Mouse (Mus musculus) midbrain, embryonic 14.5 days (tissue): Measurements from ENCODE around the gene Exoc6b. TPM values are rescaled to one million over a fixed set of nuclear protein-coding genes. Genes with fewer than 3 reads are reported as not detected.

Experiments
- ATAC-seq: fragments of 200-750 bp; cut with Nextera tagmentation; 2 replicates; pipeline ENCODE4 v1.8.0; 2017; ENCODE audit warnings: moderate number of reproducible peaks, moderate library complexity; ENCODE audit not compliant: low FRiP score, low TSS enrichment
- DNase-seq: peaks from one replicate; pipeline ENCODE4 v3.0.0-alpha.2; 2015
- H3K27ac ChIP-seq: fragments of 300-500 bp; sonication (generic); replicated peaks from 2 replicates; pipeline ENCODE4 v1.5.1; 2014; ENCODE audit warnings: mild to moderate bottlenecking, low read depth, low read length, moderate library complexity
- H3K27me3 ChIP-seq: fragments of 300-500 bp; sonication (generic); 2 replicates; pipeline ENCODE4 v1.6.1; 2014; ENCODE audit warnings: low read length, control low read depth, mixed read lengths; ENCODE audit not compliant: control insufficient read depth, insufficient read depth
- H3K36me3 ChIP-seq: fragments of 300-500 bp; sonication (generic); 2 replicates; pipeline ENCODE4 v1.6.1; 2014; ENCODE audit warnings: low read length, control low read depth; ENCODE audit not compliant: control insufficient read depth, insufficient read depth
- H3K4me1 ChIP-seq: fragments of 300-500 bp; sonication (generic); 2 replicates; pipeline ENCODE4 v1.6.1; 2014; ENCODE audit warnings: mild to moderate bottlenecking, antibody characterized with exemption, low read length, control low read depth; ENCODE audit not compliant: control insufficient read depth, insufficient read depth
- H3K4me2 ChIP-seq: fragments of 300-500 bp; sonication (generic); 2 replicates; pipeline ENCODE4 v1.6.1; 2014; ENCODE audit warnings: mild to moderate bottlenecking, low read length, moderate library complexity
- H3K4me3 ChIP-seq: fragments of 300-500 bp; sonication (generic); replicated peaks from 2 replicates; pipeline ENCODE4 v1.5.1; 2014; ENCODE audit warnings: low read depth, low read length
- H3K9ac ChIP-seq: fragments of 300-500 bp; sonication (generic); replicated peaks from 2 replicates; pipeline ENCODE4 v1.6.1; 2014; ENCODE audit warnings: mild to moderate bottlenecking, low read length, moderate library complexity
- H3K9me3 ChIP-seq: fragments of 300-500 bp; sonication (generic); 2 replicates; pipeline ENCODE4 v1.6.1; 2016; ENCODE audit warnings: low read length, control low read depth, mixed read lengths; ENCODE audit not compliant: control insufficient read depth
- WGBS: fragments of 180-500 bp; shearing (Covaris S2); extraction: QIAGEN DNeasy Blood & Tissue Kit; methylation state at CpG from one replicate; pipeline ENCODE4 v1.1.7; 2014; 5-methylcytosine and 5-hydroxymethylcytosine counted together
- polyA plus RNA-seq: library from polyadenylated mRNA; unstranded; fragments of >200 nt; fragmentation: Nextera tagmentation; extraction: Ambion mirVana; gene quantifications from 2 replicates; pipeline ENCODE4 v1.2.1, GENCODE M21; 2014

The Exoc6b gene
- polyA plus RNA-seq, 1 experiment from 2014 or later, result 64.9 TPM

DNA sequence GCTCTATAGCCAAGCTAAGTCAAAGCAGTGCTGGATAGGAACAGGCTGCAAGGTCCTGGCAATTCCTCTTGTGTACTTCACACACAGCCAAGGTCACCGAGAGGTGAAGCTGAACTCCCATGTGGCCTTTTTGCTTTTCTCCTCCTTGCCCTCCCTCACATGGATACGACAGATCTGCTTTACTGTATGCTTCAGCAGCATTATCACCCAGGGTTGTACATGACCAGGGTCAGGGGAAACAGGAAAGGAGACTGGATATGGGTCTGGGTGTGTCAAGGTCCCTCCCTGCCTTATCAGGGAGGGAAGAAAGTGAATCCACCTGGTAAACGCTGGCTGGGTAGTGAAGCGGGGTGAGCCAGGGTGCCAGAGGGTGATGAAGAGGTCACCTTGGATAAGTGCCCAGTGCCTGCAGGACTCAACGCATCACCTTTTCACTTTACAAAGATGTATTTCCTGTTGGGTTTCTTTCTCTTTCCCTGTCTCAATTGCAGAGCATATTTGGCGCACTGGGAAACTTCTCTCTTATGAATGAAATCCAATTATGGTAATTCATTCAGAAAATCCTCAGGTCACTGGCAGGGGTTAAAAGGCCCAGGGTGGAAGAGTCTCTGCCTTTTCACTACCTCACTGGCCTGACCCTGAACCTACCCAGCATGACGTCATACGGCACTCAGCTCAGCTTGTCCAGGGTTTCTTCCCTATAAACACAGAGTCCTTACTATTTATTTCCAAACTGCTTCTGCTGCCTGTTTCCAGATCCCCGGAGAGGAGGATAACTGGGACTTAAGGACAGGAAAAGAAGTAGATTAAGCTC lies 371.6 kb downstream of the Exoc6b start:
- Histone ChIP-seq H3K27ac (no peak overlapping the region), H3K4me3 (no peak overlapping the region), H3K9ac (no peak overlapping the region), H3K4me1 (peaks cover 10% of the 10 kb centered on the region), H3K27me3 (no peaks in the 10 kb centered on the region), H3K4me2 (no peak overlapping the region), H3K9me3 (no peaks in the 10 kb centered on the region), H3K36me3 (no peaks in the 10 kb centered on the region)
- 50% methylated on average over 9 of the region's 9 CpGs for WGBS
- DNase-seq (no peak), ATAC-seq (no peak)

DNA sequence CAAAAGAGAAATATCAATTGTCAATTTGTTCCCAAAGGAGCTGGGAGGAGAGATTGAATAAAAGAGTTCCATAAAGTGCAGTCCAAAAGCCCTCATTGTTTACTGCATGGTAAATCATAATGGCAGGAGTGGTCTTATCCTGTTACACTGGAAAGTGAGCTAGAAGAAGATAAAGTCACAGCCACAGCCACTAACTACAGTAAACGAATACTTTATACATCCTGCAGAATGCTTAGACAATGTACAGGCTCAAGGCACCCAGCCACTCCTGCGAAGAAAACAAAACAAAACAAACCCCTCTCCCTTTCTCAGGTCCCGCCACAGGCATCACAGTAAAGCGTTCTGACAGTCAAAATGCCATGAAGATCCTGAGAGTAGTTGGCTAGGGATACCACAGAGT lies 375.5 kb downstream of the Exoc6b start:
- no peak overlapping the region for H3K9ac ChIP-seq
- H3K27me3 ChIP-seq, result no peaks in the 10 kb centered on the region
- peak overlapping the region; percentile 37; the same call in 1 of the 2 replicates for H3K27ac ChIP-seq
- ATAC-seq, result no peak
- no peaks in the 10 kb centered on the region for H3K36me3 ChIP-seq
- no peaks in the 10 kb centered on the region for H3K9me3 ChIP-seq
- H3K4me2 ChIP-seq, result no peak overlapping the region
- peaks cover 15% of the 10 kb centered on the region for H3K4me1 ChIP-seq
- no peak overlapping the region for H3K4me3 ChIP-seq
- no peak for DNase-seq
- WGBS, result 41% methylated on average over 4 of the region's 4 CpGs

DNA sequence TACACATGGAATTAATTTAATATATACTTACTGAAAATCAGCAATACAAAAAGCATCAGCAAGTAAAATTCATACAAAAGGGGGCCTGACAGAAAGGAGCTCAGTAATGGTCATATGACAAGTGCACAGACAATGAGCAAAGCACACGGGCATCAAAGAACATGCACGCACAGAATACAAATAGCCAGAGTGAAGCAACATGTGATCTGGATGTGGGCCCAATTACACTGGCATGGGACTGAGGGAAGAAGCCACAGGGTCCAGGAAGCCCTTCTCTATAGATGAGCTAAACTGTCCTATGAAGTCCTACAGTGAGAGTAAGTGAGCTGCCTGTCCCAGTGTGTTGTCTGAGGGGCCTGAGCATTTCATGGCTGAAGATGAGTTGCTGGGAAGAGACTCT lies 376.1 kb downstream of the Exoc6b start:
- WGBS, result 22% methylated on average over 2 of the region's 2 CpGs
- Histone ChIP-seq H3K4me1 (peaks cover 15% of the 10 kb centered on the region), H3K27me3 (no peaks in the 10 kb centered on the region), H3K9ac (no peak overlapping the region), H3K36me3 (no peaks in the 10 kb centered on the region; the same call in 1 of the 2 replicates), H3K4me3 (no peak overlapping the region), H3K27ac (0 out of 2 replicates have a peak overlapping the region, but pooled peaks have one; percentile 37), H3K4me2 (no peak overlapping the region), H3K9me3 (no peaks in the 10 kb centered on the region)
- peak; percentile 49 for DNase-seq
- ATAC-seq, result no peak

DNA sequence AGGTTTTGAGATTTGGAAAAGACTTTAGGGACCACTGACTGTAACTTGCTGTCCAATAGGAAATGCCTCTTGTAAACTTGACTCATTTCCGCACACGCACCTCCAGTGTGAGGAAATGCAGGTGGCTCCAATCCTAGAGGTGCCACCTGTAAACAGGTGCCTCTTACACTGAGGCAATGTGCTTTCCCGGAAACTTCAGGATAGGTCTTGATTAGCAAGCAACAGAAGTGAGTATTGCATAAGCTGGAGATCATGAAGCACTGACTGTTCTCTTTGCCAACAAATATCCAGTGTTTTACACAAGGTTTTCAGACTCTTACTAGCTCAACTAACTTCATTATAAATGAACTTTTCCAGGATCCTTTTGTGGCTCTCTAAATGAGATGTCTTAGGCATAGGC lies 377.4 kb downstream of the Exoc6b start:
- Histone ChIP-seq H3K4me2 (no peak overlapping the region), H3K9ac (no peak overlapping the region), H3K4me1 (peaks cover 15% of the 10 kb centered on the region), H3K4me3 (no peak overlapping the region), H3K27me3 (no peaks in the 10 kb centered on the region), H3K36me3 (no peaks in the 10 kb centered on the region; the same call in 1 of the 2 replicates), H3K9me3 (no peaks in the 10 kb centered on the region), H3K27ac (no peak overlapping the region)
- DNase-seq (no peak), ATAC-seq (no peak)
- WGBS, result 96% methylated on average over 3 of the region's 3 CpGs

DNA sequence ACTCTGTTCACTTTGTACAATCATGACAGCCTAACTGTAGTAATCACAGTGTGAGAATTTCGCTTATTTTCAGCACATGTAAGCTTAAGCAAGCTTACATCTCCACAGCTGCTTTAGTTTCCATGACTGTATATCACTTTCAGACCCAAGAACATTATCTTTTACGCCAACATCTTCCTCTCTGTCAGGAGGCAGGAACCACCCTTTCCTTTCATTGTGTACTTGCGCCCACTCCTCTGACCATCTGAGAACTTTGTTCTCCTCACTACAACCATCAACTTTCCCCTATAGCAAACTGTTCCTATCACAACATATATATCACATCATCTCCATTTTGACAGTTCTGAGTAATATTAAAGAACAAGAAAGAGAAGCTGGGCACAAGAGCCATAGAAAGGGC lies 391.5 kb downstream of the Exoc6b start:
- Histone ChIP-seq H3K4me3 (no peak overlapping the region), H3K27ac (no peak overlapping the region), H3K36me3 (no peaks in the 10 kb centered on the region), H3K9me3 (no peaks in the 10 kb centered on the region), H3K9ac (no peak overlapping the region), H3K27me3 (no peaks in the 10 kb centered on the region), H3K4me2 (no peak overlapping the region), H3K4me1 (no peaks in the 10 kb centered on the region)
- DNase-seq, result no peak
- WGBS, result 85% methylated on average over 3 of the region's 3 CpGs
- no peak for ATAC-seq

DNA sequence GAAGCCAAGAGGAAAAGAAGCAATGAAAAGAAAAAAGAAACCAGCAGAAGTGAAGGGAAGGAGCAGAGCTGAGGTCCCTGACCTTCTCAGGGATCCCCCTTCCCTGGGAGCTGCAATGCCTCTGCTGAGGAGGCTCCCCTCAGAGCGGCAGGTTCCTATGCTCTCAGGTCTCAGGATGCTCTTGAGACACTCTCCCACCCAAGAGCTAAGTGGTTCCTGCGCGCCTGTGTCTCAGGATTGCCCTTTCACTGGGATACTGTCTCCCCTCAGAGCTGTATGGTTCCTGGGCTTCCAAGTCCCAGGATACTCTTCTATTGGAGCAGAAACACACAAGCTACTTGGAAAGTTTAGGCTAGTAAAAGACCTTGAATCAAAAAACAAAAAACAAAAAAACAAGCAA lies 394.4 kb downstream of the Exoc6b start:
- DNase-seq (no peak), ATAC-seq (no peak)
- Histone ChIP-seq H3K4me1 (no peaks in the 10 kb centered on the region), H3K4me3 (no peak overlapping the region), H3K9me3 (peaks cover 4% of the 10 kb centered on the region; the same call in 1 of the 2 replicates), H3K4me2 (no peak overlapping the region), H3K9ac (no peak overlapping the region), H3K36me3 (no peaks in the 10 kb centered on the region), H3K27ac (no peak overlapping the region), H3K27me3 (no peaks in the 10 kb centered on the region)
- 92% methylated on average over 3 of the region's 3 CpGs for WGBS

DNA sequence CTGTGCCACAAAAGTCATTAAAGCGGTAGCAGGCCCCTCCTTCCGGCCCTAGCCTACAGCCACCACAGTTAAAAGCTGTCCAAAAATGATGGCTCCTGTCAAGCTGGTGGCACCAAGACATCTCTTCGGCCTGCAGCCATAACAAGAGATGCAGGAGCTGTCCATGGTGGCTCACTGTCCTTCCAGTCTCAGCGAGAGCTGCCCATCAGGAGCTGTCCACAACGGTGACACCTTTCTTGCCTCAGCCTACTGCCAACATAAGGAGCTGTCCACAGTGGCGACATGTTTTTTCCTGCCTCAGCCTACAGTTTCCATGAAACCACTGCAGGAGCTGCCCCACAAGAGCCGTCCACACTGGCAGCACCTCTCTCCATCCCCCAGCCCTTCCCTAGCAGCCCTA lies 395.2 kb downstream of the Exoc6b start:
- Histone ChIP-seq H3K4me1 (no peaks in the 10 kb centered on the region), H3K27ac (no peak overlapping the region), H3K36me3 (no peaks in the 10 kb centered on the region), H3K4me2 (no peak overlapping the region), H3K9me3 (peaks cover 4% of the 10 kb centered on the region; the same call in 1 of the 2 replicates), H3K27me3 (no peaks in the 10 kb centered on the region), H3K4me3 (no peak overlapping the region), H3K9ac (no peak overlapping the region)
- ATAC-seq (no peak), DNase-seq (no peak)
- 92% methylated on average over 7 of the region's 7 CpGs for WGBS

DNA sequence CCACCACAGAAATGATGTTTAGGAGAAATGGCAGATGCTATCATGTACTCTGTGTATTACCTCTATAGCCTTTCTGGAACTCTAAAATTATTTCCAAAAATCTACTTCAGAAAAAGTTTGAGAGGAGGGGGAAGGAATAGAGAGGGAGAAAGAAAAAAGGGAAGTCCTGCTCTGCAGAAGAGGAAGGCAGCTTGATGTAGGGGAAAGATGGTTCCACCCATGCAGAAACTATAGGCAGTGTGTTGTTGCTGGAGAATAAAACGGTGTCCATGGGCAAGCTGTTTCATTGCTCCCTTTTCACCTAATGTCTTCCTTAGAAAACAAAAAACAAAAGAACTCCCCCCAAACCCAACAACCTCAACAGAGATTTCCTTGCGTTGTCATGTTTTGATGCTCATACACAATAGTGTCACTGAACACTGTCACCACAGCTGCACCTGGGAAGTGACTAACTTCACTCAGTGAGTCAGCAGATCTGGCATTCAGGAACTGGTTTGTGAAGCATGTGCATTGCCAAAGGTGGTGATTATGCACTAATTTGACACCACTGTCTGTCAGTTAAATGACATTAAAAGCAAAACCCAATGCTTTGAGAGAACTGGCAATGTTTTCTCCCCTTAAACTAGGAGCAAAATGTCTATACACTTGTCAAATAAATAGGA lies 407.7 kb downstream of the Exoc6b start:
- DNase-seq, result no peak
- no peaks in the 10 kb centered on the region for H3K4me1 ChIP-seq
- no peak overlapping the region for H3K9ac ChIP-seq
- H3K4me2 ChIP-seq, result no peak overlapping the region
- no peaks in the 10 kb centered on the region for H3K9me3 ChIP-seq
- H3K27me3 ChIP-seq, result no peaks in the 10 kb centered on the region
- WGBS, result 86% methylated on average over 2 of the region's 2 CpGs
- no peak for ATAC-seq
- H3K4me3 ChIP-seq, result no peak overlapping the region
- no peak overlapping the region for H3K27ac ChIP-seq
- H3K36me3 ChIP-seq, result no peaks in the 10 kb centered on the region

DNA sequence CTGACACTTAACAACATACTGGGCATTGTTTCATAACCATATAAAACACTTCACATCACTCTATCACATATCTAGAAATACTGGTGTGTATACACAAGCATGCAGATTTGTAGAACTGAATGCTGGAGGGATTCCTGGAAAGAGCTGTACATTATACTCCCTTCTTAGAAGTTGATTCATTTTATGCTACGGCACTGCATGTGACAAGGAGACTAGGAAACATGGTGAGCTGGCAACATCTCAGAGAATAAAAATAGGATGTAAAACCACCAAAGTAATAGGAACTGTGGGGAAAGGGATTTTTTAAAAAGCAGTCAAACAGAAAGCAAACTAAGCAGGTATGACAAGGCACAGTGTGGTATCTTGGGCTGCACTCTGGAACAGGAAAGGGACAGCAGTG lies 408.3 kb downstream of the Exoc6b start:
- no peak overlapping the region for H3K4me3 ChIP-seq
- 91% methylated on average over 1 of the region's 1 CpGs for WGBS
- H3K4me2 ChIP-seq, result no peak overlapping the region
- ATAC-seq, result no peak
- H3K9me3 ChIP-seq, result no peaks in the 10 kb centered on the region
- no peak overlapping the region for H3K27ac ChIP-seq
- no peak overlapping the region for H3K9ac ChIP-seq
- H3K27me3 ChIP-seq, result no peaks in the 10 kb centered on the region
- no peaks in the 10 kb centered on the region for H3K4me1 ChIP-seq
- no peak for DNase-seq
- H3K36me3 ChIP-seq, result no peaks in the 10 kb centered on the region
